Mouse (Mus musculus) liver, adult 10 weeks (tissue): Measurements from ENCODE around the gene Them7. TPM values are rescaled to one million over a fixed set of nuclear protein-coding genes. Genes with fewer than 3 reads are reported as not detected.

ENCODE experiments used
- polyA plus RNA-seq: library from polyadenylated mRNA; stranded (reverse); fragments of 350-450 nt; fragmentation: Illumina TruSeq; extraction: RNeasy Lipid Tissue Mini Kit (QIAGEN cat#74804); gene quantifications from one replicate; pipeline ENCODE4 v1.2.3, GENCODE M21; 2014; ENCODE audit warnings: low read depth, low replicate concordance

The Them7 gene
- polyA plus RNA-seq: 37.8 TPM

GRCm38 (mm10) chr2:105224134-105224986, at the start of gene Them7:
Gene Them7, plus strand, starts transcription at chr2:105224320.

DNA sequence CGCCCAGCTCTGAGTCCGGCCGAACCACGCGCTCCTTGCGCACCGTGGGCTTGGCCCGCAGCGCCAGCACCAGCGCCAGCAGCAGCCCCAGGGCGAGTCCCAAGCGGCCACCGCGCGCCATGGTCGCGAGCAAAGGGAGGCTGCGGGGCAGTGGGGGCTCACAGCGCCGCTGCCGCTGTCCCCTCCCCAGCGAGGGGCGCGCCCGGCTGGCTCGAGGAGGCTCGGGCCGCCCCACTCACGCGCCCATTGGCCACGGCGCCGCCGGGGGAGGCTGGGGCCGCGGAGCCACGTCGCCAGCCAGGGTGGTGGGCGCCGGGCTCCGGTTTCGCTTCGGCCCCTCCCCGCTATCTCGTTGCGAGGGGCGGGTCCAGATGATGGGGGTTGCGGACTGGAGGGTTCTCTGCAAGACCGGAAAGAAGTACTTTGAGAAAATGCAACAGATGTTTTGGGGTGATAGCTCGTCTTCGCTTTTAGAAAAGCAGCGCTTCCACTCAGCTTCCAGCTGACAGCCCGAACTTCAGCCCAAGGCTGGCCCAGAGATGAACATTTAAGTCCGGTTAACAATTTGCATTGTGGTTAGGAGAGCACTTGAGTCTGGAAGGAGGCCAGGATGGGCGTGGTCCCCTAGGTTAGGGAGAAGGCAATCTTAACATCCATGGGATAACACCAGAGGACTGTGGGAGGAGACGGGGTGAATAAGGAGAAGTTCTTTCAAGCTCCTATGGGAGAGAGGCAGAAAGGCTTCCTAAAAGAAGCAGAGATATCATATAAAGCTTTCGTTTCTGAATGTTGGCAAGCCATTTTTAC, 175.2 kb downstream of the Them7 start, which contains the start of gene Rcn1:
Rcn1 (minus strand) TSS at position 235 of the 807 bp plus-strand sequence.

Other genes with a start within 250 kb of the Them7 start
- gene Eif3m, start 207.2 kb upstream of the Them7 start, polyA plus RNA-seq: 212 TPM
- gene Gm11060, start 132.3 kb upstream of the Them7 start, polyA plus RNA-seq: not detected
- gene Wt1, start 97.8 kb upstream of the Them7 start, polyA plus RNA-seq: 0.40 TPM
- 9.5 TPM for gene Rcn1, start 175.0 kb downstream of the Them7 start, polyA plus RNA-seq